Mouse (Mus musculus) hindbrain, postnatal 0 days (tissue): ENCODE data around the gene Cers6. TPM values are rescaled to one million over a fixed set of nuclear protein-coding genes. Genes with fewer than 3 reads are reported as not detected.

Source experiments
- ATAC-seq: fragments of 200-750 bp; cut with Nextera tagmentation; 2 replicates; pipeline ENCODE4 v1.8.0; 2017; ENCODE audit warnings: mild to moderate bottlenecking, moderate TSS enrichment, moderate library complexity
- DNase-seq: peaks from one replicate; pipeline ENCODE4 v3.0.0-alpha.2; 2015; ENCODE audit warnings: low spot score
- H3K27ac ChIP-seq: fragments of 300-500 bp; sonication (generic); 2 replicates; pipeline ENCODE4 v1.5.1; 2014; ENCODE audit warnings: mild to moderate bottlenecking
- H3K27me3 ChIP-seq: fragments of 300-500 bp; sonication (generic); 2 replicates; pipeline ENCODE4 v1.6.1; 2014; ENCODE audit warnings: low read length, mixed read lengths; ENCODE audit not compliant: insufficient read depth
- H3K36me3 ChIP-seq: fragments of 300-500 bp; sonication (generic); 2 replicates; pipeline ENCODE4 v1.6.1; 2014; ENCODE audit warnings: low read length, mixed read lengths; ENCODE audit not compliant: insufficient read depth
- H3K4me1 ChIP-seq: fragments of 300-500 bp; sonication (generic); 2 replicates; pipeline ENCODE4 v1.6.1; 2014; ENCODE audit warnings: antibody characterized with exemption, low read length, mixed read lengths; ENCODE audit not compliant: insufficient read depth
- H3K4me2 ChIP-seq: fragments of 300-500 bp; sonication (generic); 2 replicates; pipeline ENCODE4 v1.6.1; 2014; ENCODE audit warnings: low read depth, mild to moderate bottlenecking, low read length, moderate library complexity, mixed read lengths
- H3K4me3 ChIP-seq: fragments of 300-500 bp; sonication (generic); 2 replicates; pipeline ENCODE4 v1.5.1; 2014; ENCODE audit warnings: low read length
- H3K9ac ChIP-seq: fragments of 300-500 bp; sonication (generic); replicated peaks from 2 replicates; pipeline ENCODE4 v1.6.1; 2014; ENCODE audit warnings: mild to moderate bottlenecking, low read length, moderate library complexity, mixed read lengths
- H3K9me3 ChIP-seq: fragments of 300-500 bp; sonication (generic); 2 replicates; pipeline ENCODE4 v1.6.1; 2016; ENCODE audit warnings: low read length, mixed read lengths
- CTCF ChIP-seq: IDR thresholded peaks from 2 replicates; pipeline ENCODE4 v1.5.1; 2016; ENCODE audit warnings: antibody characterized with exemption, control low read depth, low read depth
- WGBS: fragments of 180-500 bp; shearing (Covaris S2); extraction: QIAGEN DNeasy Blood & Tissue Kit; methylation state at CpG from one replicate; pipeline ENCODE4 v1.1.7; 2014; 5-methylcytosine and 5-hydroxymethylcytosine counted together
- polyA plus RNA-seq: library from polyadenylated mRNA; unstranded; fragments of >200 nt; fragmentation: Nextera tagmentation; extraction: Ambion mirVana; gene quantifications from 2 replicates; pipeline ENCODE4 v1.2.1, GENCODE M21; 2015
- total RNA-seq: library from RNA; depleted of rRNA; stranded (reverse); fragments of >200 nt; gene quantifications from 2 replicates; pipeline ENCODE4 v1.2.3, GENCODE M21; 2014

Cers6 gene
- total and polyA plus RNA-seq, 2 experiments from 2014 or later = 25.8 to 58.7 TPM

- H3K36me3 ChIP-seq = no peaks in the 10 kb centered on the region
- no peaks in the 10 kb centered on the region for H3K27me3 ChIP-seq
- no peaks in the 10 kb centered on the region for H3K9me3 ChIP-seq
- no peaks in the 10 kb centered on the region for H3K4me1 ChIP-seq
- ATAC-seq (no peak), DNase-seq (no peak)
- H3K9ac ChIP-seq = no peak overlapping the region
- no peak for TF ChIP-seq CTCF
- 66% methylated on average over 7 of the region's 7 CpGs for WGBS
- no peak overlapping the region for H3K27ac ChIP-seq
- no peak overlapping the region for H3K4me3 ChIP-seq
- H3K4me2 ChIP-seq = no peak overlapping the region
Measured at GRCm38 (mm10) chr2:68884573-68884972, 23.3 kb downstream of the Cers6 start.

- DNase-seq (no peak), ATAC-seq (no peak)
- 92% methylated on average over 2 of the region's 2 CpGs for WGBS
- Histone ChIP-seq H3K9me3 (no peaks in the 10 kb centered on the region), H3K4me3 (no peak overlapping the region), H3K27ac (no peak overlapping the region), H3K9ac (no peak overlapping the region), H3K36me3 (no peaks in the 10 kb centered on the region), H3K4me2 (no peak overlapping the region), H3K4me1 (no peaks in the 10 kb centered on the region), H3K27me3 (no peaks in the 10 kb centered on the region)
- no peak for TF ChIP-seq CTCF
Measured at GRCm38 (mm10) chr2:68885206-68885605, 24.0 kb downstream of the Cers6 start.

DNA sequence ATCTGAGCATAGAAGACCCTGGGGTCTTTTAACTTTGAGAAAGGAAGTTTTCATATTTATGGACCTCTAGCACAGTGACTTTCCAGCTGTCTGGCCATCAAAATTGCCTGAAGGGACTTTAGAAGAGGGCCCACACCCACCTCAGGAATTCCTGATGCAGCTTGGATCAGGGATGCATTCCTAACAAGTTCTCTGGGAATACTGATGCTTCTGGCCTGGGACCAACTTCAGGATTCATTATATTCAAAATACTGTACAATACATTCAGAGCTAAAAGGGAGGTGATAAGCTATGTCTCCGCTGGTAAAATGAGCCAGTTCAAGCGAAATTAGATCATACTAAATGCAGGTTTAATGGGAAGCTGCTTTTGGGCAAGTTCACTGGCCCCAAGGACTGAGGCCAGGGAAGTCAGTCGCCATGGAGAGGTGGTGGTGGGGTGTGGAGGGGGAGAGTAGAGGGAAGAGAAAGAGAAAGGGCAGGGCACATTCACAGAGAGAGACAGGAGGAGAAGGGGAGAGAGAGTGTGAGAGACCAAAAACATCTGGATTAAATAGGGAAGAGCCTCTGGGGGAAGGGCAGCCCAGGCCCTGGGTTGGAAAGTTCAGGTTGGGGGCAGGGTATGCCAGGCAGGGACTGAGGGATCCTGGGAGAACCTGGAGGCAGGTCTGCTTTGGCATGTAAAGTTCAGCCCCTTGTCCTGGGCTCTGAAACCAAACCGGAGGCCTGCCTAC is 24.7 kb downstream of the Cers6 start:
- H3K9ac ChIP-seq = no peak overlapping the region
- no peaks in the 10 kb centered on the region for H3K9me3 ChIP-seq
- no peaks in the 10 kb centered on the region for H3K27me3 ChIP-seq
- no peaks in the 10 kb centered on the region for H3K36me3 ChIP-seq
- no peaks in the 10 kb centered on the region for H3K4me1 ChIP-seq
- no peak overlapping the region for H3K27ac ChIP-seq
- H3K4me3 ChIP-seq = no peak overlapping the region
- DNase-seq (no peak), ATAC-seq (no peak)
- H3K4me2 ChIP-seq = no peak overlapping the region
- 41% methylated on average over 4 of the region's 4 CpGs for WGBS
- no peak for TF ChIP-seq CTCF

GRCm38 (mm10) chr2:68886661-68887060 is 25.4 kb downstream of the Cers6 start:
- Histone ChIP-seq H3K9ac (no peak overlapping the region), H3K4me3 (no peak overlapping the region), H3K27me3 (no peaks in the 10 kb centered on the region), H3K27ac (no peak overlapping the region), H3K4me2 (no peak overlapping the region), H3K9me3 (no peaks in the 10 kb centered on the region), H3K4me1 (no peaks in the 10 kb centered on the region), H3K36me3 (no peaks in the 10 kb centered on the region)
- DNase-seq (no peak), ATAC-seq (no peak)
- WGBS = 79% methylated on average over 4 of the region's 4 CpGs
- TF ChIP-seq CTCF = no peak

GRCm38 (mm10) chr2:68888094-68888705 is 27.0 kb downstream of the Cers6 start:
- no peak for TF ChIP-seq CTCF
- no peak overlapping the region for H3K9ac ChIP-seq
- no peaks in the 10 kb centered on the region for H3K36me3 ChIP-seq
- DNase-seq (no peak), ATAC-seq (no peak)
- H3K4me2 ChIP-seq = no peak overlapping the region
- no peaks in the 10 kb centered on the region for H3K27me3 ChIP-seq
- no peaks in the 10 kb centered on the region for H3K4me1 ChIP-seq
- H3K4me3 ChIP-seq = no peak overlapping the region
- 59% methylated on average over 3 of the region's 3 CpGs for WGBS
- H3K27ac ChIP-seq = no peak overlapping the region
- H3K9me3 ChIP-seq = no peaks in the 10 kb centered on the region

DNA sequence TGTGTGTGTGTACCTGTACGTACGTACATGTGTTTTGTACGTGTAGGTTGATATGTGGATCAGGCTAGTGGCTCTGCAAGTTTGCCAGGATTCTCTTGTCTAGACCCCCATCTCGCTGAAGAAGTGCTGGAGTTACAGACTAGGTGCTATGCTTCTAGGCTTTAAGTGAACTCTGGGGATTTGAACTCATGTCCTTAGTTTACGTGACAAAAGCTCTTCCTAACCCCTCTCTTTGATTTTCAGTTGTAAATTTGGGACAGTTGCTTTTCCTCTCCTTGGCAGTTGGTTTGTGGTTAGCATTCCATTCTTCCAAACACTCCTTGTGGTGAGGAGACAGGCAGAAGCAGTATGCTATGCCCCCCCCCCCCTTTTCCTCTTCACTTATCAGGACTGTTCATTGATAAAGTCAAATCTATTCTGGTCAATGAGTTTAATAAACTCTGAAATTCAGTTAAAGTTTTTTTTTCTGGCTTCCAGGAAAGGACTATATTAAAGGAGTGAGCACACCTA is 28.5 kb downstream of the Cers6 start:
- no peaks in the 10 kb centered on the region for H3K9me3 ChIP-seq
- no peak overlapping the region for H3K4me3 ChIP-seq
- ATAC-seq (no peak), DNase-seq (no peak)
- no peaks in the 10 kb centered on the region for H3K4me1 ChIP-seq
- no peak for TF ChIP-seq CTCF
- H3K9ac ChIP-seq = no peak overlapping the region
- no peak overlapping the region for H3K4me2 ChIP-seq
- H3K27ac ChIP-seq = no peak overlapping the region
- no peaks in the 10 kb centered on the region for H3K36me3 ChIP-seq
- WGBS = 92% methylated on average over 5 of the region's 5 CpGs
- H3K27me3 ChIP-seq = no peaks in the 10 kb centered on the region

DNA sequence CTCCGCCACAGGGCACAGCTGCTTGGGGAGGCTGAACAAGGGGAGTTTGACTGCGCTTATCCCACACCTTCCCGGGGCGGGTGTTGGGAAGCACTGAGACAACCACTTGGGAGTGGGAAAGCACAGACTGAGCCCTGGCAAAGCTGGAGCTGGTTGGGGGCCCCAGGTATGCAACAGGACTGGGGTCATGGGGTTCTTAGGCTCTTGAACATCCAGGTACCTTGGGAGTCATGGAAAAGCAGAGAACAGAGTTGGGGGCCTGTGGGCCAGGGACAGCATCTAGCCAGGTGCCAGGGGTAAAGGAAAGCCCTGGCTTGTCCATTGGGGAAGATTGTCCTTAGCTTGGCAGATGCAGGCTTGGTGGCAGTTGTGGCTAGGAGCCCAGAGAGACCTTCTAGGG is 31.2 kb downstream of the Cers6 start:
- no peak for ATAC-seq

More for the DNA sequence above, 31.2 kb downstream of the Cers6 start:
- no peak overlapping the region for H3K27ac ChIP-seq
- no peak for DNase-seq
- no peak overlapping the region for H3K4me3 ChIP-seq
- WGBS = 92% methylated on average over 4 of the region's 4 CpGs
- H3K9me3 ChIP-seq = no peaks in the 10 kb centered on the region
- H3K9ac ChIP-seq = no peak overlapping the region
- no peak overlapping the region for H3K4me2 ChIP-seq
- H3K4me1 ChIP-seq = no peaks in the 10 kb centered on the region
- TF ChIP-seq CTCF = no peak
- H3K27me3 ChIP-seq = no peaks in the 10 kb centered on the region
- no peaks in the 10 kb centered on the region for H3K36me3 ChIP-seq
